Mouse (Mus musculus) intestine, postnatal 0 days (tissue): ENCODE measurements around the gene Foxd1. TPM values are rescaled to one million over a fixed set of nuclear protein-coding genes. Genes with fewer than 3 reads are reported as not detected.

ENCODE experiments used
- ATAC-seq: fragments of 200-750 bp; cut with Nextera tagmentation; 2 replicates; pipeline ENCODE4 v1.8.0; 2017; ENCODE audit warnings: mild to moderate bottlenecking, moderate TSS enrichment, moderate library complexity
- H3K27ac ChIP-seq: fragments of 300-500 bp; sonication (generic); 2 replicates; pipeline ENCODE4 v1.5.1; 2014; ENCODE audit warnings: mild to moderate bottlenecking, low read depth, low read length, moderate library complexity
- H3K27me3 ChIP-seq: fragments of 300-500 bp; sonication (generic); replicated peaks from 2 replicates; pipeline ENCODE4 v1.6.1; 2014; ENCODE audit warnings: low read length, mixed read lengths; ENCODE audit not compliant: control insufficient read depth, insufficient read depth
- H3K36me3 ChIP-seq: fragments of 300-500 bp; sonication (generic); 2 replicates; pipeline ENCODE4 v1.6.1; 2014; ENCODE audit warnings: mild to moderate bottlenecking, moderate library complexity; ENCODE audit not compliant: control insufficient read depth, insufficient read depth
- H3K4me1 ChIP-seq: fragments of 300-500 bp; sonication (generic); replicated peaks from 2 replicates; pipeline ENCODE4 v1.6.1; 2014; ENCODE audit warnings: antibody characterized with exemption, low read length, mixed read lengths; ENCODE audit not compliant: control insufficient read depth, insufficient read depth
- H3K4me2 ChIP-seq: fragments of 300-500 bp; sonication (generic); replicated peaks from 2 replicates; pipeline ENCODE4 v1.6.1; 2014; ENCODE audit warnings: low read depth, mild to moderate bottlenecking, moderate library complexity
- H3K4me3 ChIP-seq: fragments of 300-500 bp; sonication (generic); 2 replicates; pipeline ENCODE4 v1.5.1; 2014; ENCODE audit warnings: low read depth, low read length
- H3K9ac ChIP-seq: fragments of 300-500 bp; sonication (generic); 2 replicates; pipeline ENCODE4 v1.6.1; 2014; ENCODE audit warnings: mild to moderate bottlenecking, low read depth, low read length
- H3K9me3 ChIP-seq: fragments of 300-500 bp; sonication (generic); 2 replicates; pipeline ENCODE4 v1.6.1; 2016; ENCODE audit warnings: mixed run types; ENCODE audit not compliant: control insufficient read depth
- CTCF ChIP-seq: sonication (generic); IDR thresholded peaks from 2 replicates; pipeline ENCODE4 v1.5.1; 2016; ENCODE audit warnings: low read depth, mild to moderate bottlenecking, control low read depth, antibody characterized with exemption, moderate library complexity
- WGBS: fragments of 180-500 bp; shearing (Covaris S2); extraction: QIAGEN DNeasy Blood & Tissue Kit; methylation state at CpG from one replicate; pipeline ENCODE4 v1.1.7; 2014; 5-methylcytosine and 5-hydroxymethylcytosine counted together
- polyA plus RNA-seq: library from polyadenylated mRNA; unstranded; fragments of >200 nt; fragmentation: Nextera tagmentation; extraction: Ambion mirVana; gene quantifications from 2 replicates; pipeline ENCODE4 v1.2.1, GENCODE M21; 2015

Gene Foxd1
- polyA plus RNA-seq, 1 experiment from 2014 or later = not detected

DNA sequence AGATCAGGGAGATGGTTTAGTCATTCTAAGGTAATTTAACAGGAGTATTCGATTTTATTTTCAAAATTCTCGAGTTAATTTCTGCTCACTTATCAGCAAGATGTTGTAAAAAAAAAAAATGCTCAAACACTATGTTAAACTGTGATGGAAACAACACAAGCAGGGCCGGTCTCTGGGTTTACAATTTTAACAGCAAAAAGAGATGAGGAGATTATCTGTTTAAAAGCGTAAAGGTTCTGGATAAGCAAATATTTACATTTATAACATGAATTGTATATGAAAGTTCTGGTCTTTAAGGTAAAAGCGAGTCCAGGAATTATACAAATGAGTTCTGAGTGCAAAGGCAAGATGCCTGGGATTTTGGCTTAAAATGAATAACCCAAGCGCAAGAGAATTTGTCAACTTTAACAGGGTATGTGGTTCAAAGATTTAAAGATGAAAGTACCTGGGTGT, 3.0 kb downstream of the Foxd1 start:
- Histone ChIP-seq H3K4me2 (no peak overlapping the region), H3K4me3 (no peak overlapping the region), H3K27me3 (peaks cover 94% of the 10 kb centered on the region), H3K9ac (no peak overlapping the region), H3K4me1 (peaks cover 7% of the 10 kb centered on the region; the same call in 1 of the 2 replicates), H3K36me3 (no peaks in the 10 kb centered on the region), H3K9me3 (no peaks in the 10 kb centered on the region), H3K27ac (no peak overlapping the region)
- TF ChIP-seq CTCF = no peak
- no peak for ATAC-seq
- WGBS = 6% methylated on average over 6 of the region's 6 CpGs

DNA sequence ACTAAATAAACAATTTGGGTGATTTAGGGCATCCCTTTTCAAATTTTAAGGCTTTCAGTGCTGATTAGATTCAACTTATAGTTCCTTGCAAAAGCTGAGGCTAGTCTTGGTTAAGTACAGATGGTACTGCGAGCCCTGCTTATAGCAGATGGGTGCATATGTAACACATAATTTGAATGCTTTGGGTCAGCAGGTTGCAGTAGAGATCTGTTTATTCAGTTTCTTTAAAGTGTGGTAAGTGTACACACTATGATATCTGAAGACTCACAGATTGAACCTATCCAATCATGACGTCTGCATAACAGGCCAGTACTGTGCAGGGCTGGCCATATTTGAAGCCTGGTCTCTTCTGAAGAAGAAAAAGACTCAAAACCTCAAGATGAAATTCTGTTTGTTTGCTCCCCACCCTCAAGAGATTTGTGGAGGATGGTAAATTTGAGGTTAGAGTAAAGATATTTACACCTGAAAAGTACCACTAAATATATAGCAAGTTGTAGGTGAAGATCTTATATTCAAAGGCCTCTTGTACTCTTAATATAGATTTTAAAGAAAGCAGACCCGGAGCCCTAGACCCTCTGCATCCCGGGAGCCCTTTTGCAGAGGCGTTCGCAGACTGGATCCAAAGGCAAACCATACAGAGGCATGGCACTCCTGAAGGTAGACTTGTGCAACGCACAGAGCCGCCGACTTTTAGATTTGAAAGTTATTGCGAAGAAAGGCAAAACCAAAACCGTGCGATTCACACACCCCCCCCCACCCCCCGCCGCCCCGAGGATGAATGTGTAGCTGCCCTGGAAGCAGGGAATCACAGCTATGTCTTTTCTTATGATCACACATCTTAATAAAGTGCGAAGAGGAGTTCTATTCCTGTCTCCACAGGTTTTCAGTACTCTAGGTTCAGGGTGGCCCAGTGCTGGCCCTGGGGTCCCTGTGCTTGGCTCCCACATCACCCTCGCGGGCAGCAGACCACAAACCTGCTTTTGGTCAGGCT, 3.7 kb downstream of the Foxd1 start:
- 3% methylated on average over 18 of the region's 18 CpGs for WGBS

GRCm38 (mm10) chr13:98358424-98359181, 4.6 kb downstream of the Foxd1 start:
- ATAC-seq = no peak
- TF ChIP-seq CTCF = no peak
- Histone ChIP-seq H3K9me3 (no peaks in the 10 kb centered on the region), H3K4me2 (no peak overlapping the region), H3K27me3 (peaks cover 93% of the 10 kb centered on the region), H3K9ac (no peak overlapping the region), H3K36me3 (no peaks in the 10 kb centered on the region), H3K4me1 (peaks cover 7% of the 10 kb centered on the region; the same call in 1 of the 2 replicates), H3K27ac (no peak overlapping the region), H3K4me3 (no peak overlapping the region)
- WGBS = 4% methylated on average over 23 of the region's 23 CpGs

More for the DNA sequence above, 3.7 kb downstream of the Foxd1 start:
- no peaks in the 10 kb centered on the region for H3K36me3 ChIP-seq
- TF ChIP-seq CTCF = no peak
- no peak for ATAC-seq
- H3K9me3 ChIP-seq = no peaks in the 10 kb centered on the region
- H3K4me3 ChIP-seq = no peak overlapping the region
- H3K9ac ChIP-seq = no peak overlapping the region
- H3K27ac ChIP-seq = no peak overlapping the region
- peaks cover 7% of the 10 kb centered on the region; the same call in 1 of the 2 replicates for H3K4me1 ChIP-seq
- no peak overlapping the region for H3K4me2 ChIP-seq
- peaks cover 94% of the 10 kb centered on the region for H3K27me3 ChIP-seq

- Histone ChIP-seq H3K27ac (no peak overlapping the region), H3K4me2 (no peak overlapping the region), H3K27me3 (peaks cover 91% of the 10 kb centered on the region), H3K36me3 (no peaks in the 10 kb centered on the region), H3K9ac (no peak overlapping the region), H3K4me1 (peaks cover 5% of the 10 kb centered on the region; the same call in 1 of the 2 replicates), H3K9me3 (no peaks in the 10 kb centered on the region), H3K4me3 (no peak overlapping the region)
- TF ChIP-seq CTCF = no peak
- no peak for ATAC-seq
- WGBS = 2% methylated on average over 6 of the region's 8 CpGs
These were observed 5.3 kb downstream of the Foxd1 start for GRCm38 (mm10) chr13:98359337-98359736.

DNA sequence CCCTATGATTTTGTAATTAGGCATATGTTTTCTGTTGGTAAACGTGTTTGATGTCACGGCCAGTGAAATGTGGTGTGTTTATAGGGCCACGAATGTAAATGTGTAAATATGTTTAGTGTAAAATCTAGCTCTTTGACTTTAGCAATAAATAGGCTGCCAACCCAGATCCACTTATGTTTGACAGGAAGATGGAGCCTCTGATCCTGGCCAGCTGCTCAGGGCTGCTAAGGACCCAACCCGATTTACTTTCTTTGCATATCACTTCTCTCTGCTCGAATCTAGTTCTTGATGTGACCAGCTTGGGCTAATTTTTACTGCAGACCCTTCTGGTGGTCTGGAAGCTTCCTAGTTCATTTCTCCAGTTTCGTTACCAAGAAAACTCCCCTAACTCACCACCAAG, 6.3 kb downstream of the Foxd1 start:
- ATAC-seq = no peak
- H3K4me2 ChIP-seq = no peak overlapping the region
- WGBS = 4% methylated on average over 6 of the region's 6 CpGs
- no peak overlapping the region for H3K9ac ChIP-seq
- H3K36me3 ChIP-seq = no peaks in the 10 kb centered on the region
- peaks cover 88% of the 10 kb centered on the region for H3K27me3 ChIP-seq
- TF ChIP-seq CTCF = no peak
- no peaks in the 10 kb centered on the region for H3K9me3 ChIP-seq
- no peak overlapping the region for H3K27ac ChIP-seq
- H3K4me1 ChIP-seq = no peaks in the 10 kb centered on the region
- H3K4me3 ChIP-seq = no peak overlapping the region

DNA sequence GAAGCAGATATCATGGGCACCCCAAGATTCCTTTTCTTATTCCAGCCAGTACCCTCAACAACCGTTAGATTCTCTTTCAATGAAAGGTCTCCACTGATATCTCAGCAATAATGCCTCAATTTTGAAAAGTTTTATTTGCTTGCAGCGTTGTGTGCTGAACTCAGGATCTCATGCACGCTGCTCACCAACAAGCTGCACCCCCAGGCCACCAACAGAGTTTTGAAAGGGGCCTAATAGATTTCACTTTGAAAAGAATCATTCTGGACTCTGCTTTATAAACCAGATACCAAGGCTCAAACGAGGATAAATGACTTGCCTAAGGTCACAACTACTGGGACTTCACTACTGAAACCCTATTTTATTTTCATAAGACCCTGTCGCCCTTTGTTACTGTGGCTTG, 7.1 kb downstream of the Foxd1 start:
- peaks cover 88% of the 10 kb centered on the region for H3K27me3 ChIP-seq
- H3K27ac ChIP-seq = no peak overlapping the region
- H3K9ac ChIP-seq = no peak overlapping the region
- no peak for TF ChIP-seq CTCF
- ATAC-seq = no peak
- H3K4me2 ChIP-seq = no peak overlapping the region
- 5% methylated on average over 5 of the region's 5 CpGs for WGBS
- H3K9me3 ChIP-seq = no peaks in the 10 kb centered on the region
- H3K4me3 ChIP-seq = no peak overlapping the region
- no peaks in the 10 kb centered on the region for H3K4me1 ChIP-seq
- no peaks in the 10 kb centered on the region for H3K36me3 ChIP-seq
